Mouse (Mus musculus) R1 (cell line): ENCODE measurements around the gene Pfkp.

ENCODE experiments used
- DNase-seq: peaks from one replicate; pipeline ENCODE4 v3.0.0-alpha.2; 2018; ENCODE audit warnings: low read depth, low spot score

Pfkp gene

GRCm38 (mm10) chr13:6613690-6614445 lies 34.7 kb downstream of the Pfkp start:
- no peak for DNase-seq

GRCm38 (mm10) chr13:6602786-6603409 lies 45.7 kb downstream of the Pfkp start:
- peak; percentile 42 for DNase-seq

GRCm38 (mm10) chr13:6601676-6602075 lies 46.9 kb downstream of the Pfkp start:
- DNase-seq = no peak

GRCm38 (mm10) chr13:6600626-6601025 lies 48.0 kb downstream of the Pfkp start:
- no peak for DNase-seq

- DNase-seq = no peak
These were observed 50.8 kb downstream of the Pfkp start for GRCm38 (mm10) chr13:6597801-6598200.

GRCm38 (mm10) chr13:6595403-6595802 lies 53.2 kb downstream of the Pfkp start:
- no peak for DNase-seq

GRCm38 (mm10) chr13:6590846-6591245 lies 57.7 kb downstream of the Pfkp start:
- DNase-seq = no peak

GRCm38 (mm10) chr13:6586009-6586408 lies 62.6 kb downstream of the Pfkp start:
- peak; percentile 27 for DNase-seq

GRCm38 (mm10) chr13:6583499-6584125 lies 65.0 kb downstream of the Pfkp start:
- no peak for DNase-seq

- peak; percentile 71 for DNase-seq
These were observed 72.6 kb downstream of the Pfkp start for GRCm38 (mm10) chr13:6575920-6576509.

GRCm38 (mm10) chr13:6565571-6565970 lies 83.0 kb downstream of the Pfkp start:
- no peak for DNase-seq

GRCm38 (mm10) chr13:6562409-6562808 lies 86.2 kb downstream of the Pfkp start:
- DNase-seq = no peak

- DNase-seq = no peak
These were observed 90.8 kb downstream of the Pfkp start for GRCm38 (mm10) chr13:6557771-6558170.

GRCm38 (mm10) chr13:6555656-6556055 lies 92.9 kb downstream of the Pfkp start:
- no peak for DNase-seq

GRCm38 (mm10) chr13:6553708-6554107 lies 94.9 kb downstream of the Pfkp start:
- no peak for DNase-seq

- DNase-seq = no peak
These were observed 113.2 kb downstream of the Pfkp start for GRCm38 (mm10) chr13:6535287-6535932.

- DNase-seq = peak; percentile 73
These were observed 115.9 kb downstream of the Pfkp start for GRCm38 (mm10) chr13:6532683-6533082.
